Mouse (Mus musculus): ENCODE measurements around the gene Pagr1b.

Pagr1b gene

DNA sequence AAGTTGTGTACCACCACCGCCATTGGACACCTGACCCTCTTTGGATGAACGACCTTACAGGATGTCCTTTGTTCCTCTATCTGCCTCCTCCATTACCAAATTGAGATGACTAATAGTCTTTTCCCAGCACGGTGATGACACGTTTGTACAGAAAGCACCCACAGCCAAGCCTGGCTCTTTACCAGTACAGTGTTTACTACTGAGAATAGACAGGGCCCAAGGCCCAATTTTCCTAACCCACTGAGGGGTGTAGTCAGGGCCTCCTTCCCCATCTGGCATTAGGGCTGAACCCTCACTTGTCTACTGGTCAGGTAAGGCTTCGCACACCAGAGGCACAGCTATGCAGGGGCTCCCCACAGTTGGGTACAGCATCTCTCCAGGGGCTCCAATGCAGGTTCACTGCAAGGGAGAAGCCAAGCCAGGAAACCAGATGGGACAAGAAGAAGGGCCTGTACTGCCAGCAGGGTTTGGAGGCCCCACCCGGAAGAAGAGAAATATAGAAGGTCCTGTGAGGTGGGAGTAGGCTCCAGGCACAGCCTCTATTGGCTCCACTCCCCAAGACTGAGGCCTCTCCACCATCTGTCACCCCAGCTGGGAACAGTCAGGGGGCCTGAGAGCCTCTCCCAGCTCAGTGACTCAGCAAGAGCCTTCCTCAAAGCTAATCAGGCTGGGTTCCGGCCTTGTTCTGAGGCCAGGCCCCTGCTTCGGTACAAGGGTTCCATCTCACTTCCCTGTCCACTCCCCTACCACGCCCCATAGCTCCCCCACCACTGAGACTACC lies 7.9 kb downstream of the Pagr1b start:
- in situ Hi-C loops (cut with MboI; ENCODE audit: low pct_unique_long_range_greater_than_20kb in 1 of 2, low sequenced_read_pairs in 2 of 2, unreplicated experiment in 1 of 2): no loop called here

DNA sequence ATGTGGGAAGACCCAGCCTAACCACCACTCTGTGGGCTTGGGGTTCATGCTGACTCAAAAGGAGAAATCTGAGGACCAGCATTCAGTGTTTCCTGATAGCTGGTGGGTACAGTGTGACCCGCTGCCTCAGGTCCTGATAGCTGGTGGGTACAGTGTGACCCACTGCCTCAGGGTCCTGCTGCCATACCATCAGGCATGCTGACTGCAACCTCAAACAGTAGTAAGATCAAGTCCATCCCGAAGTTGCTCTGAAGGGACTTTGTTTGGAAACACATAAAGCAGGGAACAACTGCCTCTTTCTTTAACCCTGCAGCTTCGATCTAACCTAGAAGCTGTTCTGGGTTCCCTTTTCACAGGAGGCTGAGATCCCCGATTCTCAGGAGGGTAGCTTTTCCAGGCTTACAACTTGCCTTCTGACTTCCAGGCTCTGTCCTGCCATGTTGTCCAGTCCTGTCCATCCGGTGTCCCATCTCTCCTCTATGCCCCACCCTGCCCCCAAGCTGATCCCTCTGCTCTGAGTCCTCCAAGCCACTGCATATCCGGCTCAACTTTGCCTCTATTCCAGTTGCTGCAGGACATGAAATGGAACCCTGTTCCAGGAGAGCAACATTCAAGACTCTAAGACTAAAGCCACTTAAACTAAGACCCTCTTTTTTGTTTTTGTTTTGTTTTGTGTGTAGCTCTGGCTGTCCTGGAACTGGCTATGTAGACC lies 8.8 kb downstream of the Pagr1b start:
- in situ Hi-C loops (cut with MboI; ENCODE audit: low pct_unique_long_range_greater_than_20kb in 1 of 2, low sequenced_read_pairs in 2 of 2, unreplicated experiment in 1 of 2): no loop called here

DNA sequence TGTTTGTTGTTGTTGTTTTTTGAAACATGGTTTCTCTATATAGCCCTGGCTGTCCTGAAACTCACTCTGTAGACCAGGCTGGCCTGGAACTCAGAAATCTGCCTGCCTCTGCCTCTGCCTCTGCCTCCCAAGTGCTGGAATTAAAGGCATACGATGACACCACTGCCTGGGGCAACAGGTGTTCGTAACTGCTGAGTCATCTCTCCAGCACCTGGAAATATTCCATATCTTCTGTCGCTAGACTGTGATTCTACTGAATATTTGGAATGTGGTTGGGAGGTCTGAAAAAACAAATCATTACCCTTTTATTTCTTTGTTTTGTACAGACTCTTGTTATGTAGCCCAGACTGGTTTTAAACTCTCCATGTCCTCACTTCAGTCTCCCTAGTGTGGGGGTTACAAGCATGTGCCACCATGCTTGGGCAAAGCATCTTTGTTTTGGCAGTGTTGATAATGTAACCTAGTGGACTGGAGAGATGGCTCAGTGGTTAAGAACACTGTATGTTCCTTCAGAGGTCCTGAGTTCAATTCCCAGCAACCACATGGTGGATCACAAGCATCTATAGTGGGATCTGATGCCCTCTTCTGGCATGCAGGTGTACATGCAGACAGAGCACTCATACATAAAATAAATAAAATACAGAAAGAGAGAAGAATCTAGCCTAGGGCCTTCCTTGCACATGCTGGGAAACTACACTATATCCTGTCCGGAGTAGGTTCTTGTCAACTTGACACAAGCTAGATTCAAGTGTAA lies 12.0 kb downstream of the Pagr1b start:
- in situ Hi-C loops (cut with MboI; ENCODE audit: low pct_unique_long_range_greater_than_20kb in 1 of 2, low sequenced_read_pairs in 2 of 2, unreplicated experiment in 1 of 2): no loop called here

DNA sequence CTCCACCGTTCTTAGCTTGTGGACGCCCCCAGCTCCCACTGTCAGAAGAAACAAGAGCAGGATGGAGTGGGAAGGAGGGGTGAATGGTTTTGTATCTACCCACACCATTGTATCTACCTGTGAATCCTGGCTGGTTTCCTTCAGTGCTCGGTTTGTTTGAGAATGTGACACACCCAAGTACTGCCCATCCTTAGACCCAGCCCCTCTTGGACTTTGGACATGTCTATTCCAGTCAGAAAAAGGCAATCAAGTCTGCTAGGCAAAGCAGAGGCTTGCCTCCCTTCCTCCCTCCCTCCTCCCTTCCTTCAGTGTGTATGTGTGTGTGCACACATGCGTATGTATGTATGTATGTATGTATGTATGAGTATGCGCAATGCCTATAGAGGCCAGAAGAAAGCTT lies 12.7 kb downstream of the Pagr1b start:
- in situ Hi-C loops (cut with MboI; ENCODE audit: low pct_unique_long_range_greater_than_20kb in 1 of 2, low sequenced_read_pairs in 2 of 2, unreplicated experiment in 1 of 2): no loop called here

DNA sequence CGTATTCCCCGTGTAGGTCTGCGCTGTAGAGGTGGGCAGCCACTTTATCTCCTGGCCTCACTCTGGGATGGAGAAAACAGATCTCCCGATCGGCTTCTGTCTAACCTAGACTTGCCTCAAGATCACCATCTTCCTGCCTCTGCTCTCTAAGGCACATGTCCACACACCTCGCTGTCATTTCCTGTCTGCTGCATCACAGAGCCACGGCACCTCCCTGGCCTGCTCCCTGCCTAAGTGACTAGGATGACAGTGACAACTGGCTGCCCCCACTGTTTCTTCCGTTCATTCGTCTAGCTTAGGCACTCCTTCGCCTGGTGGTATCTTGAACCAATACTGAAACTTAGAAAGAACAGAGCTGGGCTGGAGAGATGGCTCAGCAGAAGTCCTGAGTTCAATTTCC lies 16.7 kb downstream of the Pagr1b start:
- in situ Hi-C loops (cut with MboI; ENCODE audit: low pct_unique_long_range_greater_than_20kb in 1 of 2, low sequenced_read_pairs in 2 of 2, unreplicated experiment in 1 of 2): no loop called here

DNA sequence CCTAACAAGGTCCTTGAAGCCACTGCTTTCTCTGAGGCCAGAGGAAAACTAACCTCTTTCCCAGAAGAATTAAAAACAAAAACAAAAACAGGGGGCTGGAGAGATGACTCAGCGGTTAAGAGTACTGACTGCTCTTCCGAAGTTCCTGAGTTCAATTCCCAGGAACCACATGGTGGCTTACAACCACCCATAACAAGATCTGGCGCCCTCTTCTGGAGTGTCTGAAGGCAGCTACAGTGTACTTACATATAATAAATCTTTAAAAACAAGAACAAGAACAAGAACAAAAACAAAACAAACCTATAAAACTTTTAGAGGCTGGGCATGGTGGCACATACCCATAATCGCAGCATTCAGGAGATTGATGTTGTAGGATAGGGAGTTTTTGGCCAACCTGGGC lies 19.8 kb downstream of the Pagr1b start:
- in situ Hi-C loops (cut with MboI; ENCODE audit: low pct_unique_long_range_greater_than_20kb in 1 of 2, low sequenced_read_pairs in 2 of 2, unreplicated experiment in 1 of 2): no loop called here

DNA sequence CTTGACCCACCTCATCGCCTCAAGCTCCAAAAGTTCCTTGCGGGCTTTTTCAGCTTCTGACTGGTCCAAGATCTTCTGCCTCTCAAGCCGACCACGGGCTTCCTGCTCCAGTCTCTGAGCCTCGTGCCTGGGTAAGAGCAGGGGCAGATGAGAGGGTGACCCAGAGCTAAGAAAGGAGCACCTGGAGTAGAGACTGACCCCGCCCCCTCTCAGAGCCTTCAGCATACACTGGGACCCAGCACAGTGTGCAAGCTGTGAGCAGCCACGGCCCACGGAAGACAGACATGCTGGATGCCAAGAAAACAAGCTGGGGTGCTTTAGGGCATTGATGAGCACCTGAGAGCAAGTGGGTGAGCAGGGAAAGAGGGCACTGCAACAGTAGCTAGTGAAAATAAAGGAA lies 27.5 kb downstream of the Pagr1b start:
- in situ Hi-C loops (cut with MboI; ENCODE audit: low pct_unique_long_range_greater_than_20kb in 1 of 2, low sequenced_read_pairs in 2 of 2, unreplicated experiment in 1 of 2): no loop called here

DNA sequence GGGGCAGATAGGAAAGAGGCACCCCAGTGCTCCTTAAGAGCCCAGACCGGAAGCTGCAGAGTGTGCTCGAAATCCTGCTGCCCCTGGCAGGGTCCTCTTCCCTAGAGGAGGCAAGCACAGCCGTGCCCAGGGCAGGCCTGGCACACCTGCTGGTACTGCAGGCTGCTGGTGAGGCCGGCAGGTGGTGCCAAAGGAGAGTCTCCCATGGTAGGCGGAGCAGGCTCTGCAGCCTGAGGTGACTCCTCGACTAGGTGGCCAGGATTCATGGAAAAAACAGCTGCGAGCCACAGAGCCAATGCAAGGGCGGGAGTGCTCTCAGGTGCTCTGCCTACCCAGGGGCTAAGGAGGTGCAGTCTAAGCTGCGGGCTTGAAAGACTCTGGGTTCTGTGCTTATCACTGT lies 30.0 kb downstream of the Pagr1b start:
- in situ Hi-C loops (cut with MboI; ENCODE audit: low pct_unique_long_range_greater_than_20kb in 1 of 2, low sequenced_read_pairs in 2 of 2, unreplicated experiment in 1 of 2): no loop called here

DNA sequence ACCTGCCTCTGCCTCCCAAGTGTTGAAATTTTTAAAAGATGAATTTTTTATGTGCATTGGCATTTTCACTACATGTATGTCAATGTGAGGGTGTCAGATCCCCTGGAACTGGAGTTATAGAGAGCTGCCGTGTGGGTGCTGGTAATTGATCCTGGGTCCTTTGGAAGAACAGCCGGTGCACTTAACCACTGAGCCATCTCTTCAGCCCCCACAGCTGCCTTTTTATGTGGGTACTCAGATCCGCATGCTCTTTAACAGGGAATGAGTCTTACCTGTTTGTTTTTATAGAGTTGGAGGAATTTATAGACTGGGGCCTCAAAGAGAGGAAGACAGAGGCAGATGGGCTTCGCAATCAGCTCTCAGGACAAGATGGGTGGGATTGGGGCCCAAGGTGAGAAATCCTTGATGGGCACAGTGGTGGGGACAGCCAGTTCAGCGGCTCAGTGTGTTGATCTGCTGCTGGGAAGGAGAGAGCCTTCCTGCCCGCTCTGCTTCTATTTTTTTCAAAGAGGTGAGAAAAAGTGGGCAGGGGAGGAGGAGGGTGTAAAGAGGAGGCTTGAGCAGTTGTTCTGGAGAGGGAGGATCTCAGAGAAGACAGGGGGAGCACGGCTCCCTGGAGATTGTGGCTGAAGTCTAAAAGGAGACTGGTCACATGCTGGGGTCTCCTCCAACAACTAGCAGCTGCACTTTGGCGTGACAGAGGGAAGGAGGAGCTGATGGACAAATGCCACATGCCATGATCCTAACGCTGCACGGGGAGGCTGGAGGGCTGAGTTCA lies 31.4 kb downstream of the Pagr1b start:
- in situ Hi-C loops (cut with MboI; ENCODE audit: low pct_unique_long_range_greater_than_20kb in 1 of 2, low sequenced_read_pairs in 2 of 2, unreplicated experiment in 1 of 2): no loop called here

DNA sequence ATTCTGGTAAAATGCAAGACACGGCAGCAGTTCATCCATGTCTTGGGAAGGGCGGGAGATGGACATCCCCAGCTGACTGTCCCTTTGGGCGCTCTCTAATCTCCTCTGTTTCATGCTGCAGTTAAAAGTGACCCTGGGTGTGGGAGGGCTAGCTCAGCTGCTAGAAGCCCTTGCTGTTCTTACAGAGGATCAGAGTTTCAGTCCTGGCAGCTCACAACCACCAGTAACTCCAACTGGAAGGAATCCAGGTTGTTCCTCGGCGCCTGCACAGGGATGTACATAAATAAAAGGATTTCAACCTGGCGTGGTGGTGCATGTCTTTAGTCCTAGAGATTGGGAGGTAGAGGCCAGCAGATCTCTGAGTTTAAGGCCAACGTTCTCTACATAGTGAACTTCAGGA lies 33.2 kb downstream of the Pagr1b start:
- in situ Hi-C loops (cut with MboI; ENCODE audit: low pct_unique_long_range_greater_than_20kb in 1 of 2, low sequenced_read_pairs in 2 of 2, unreplicated experiment in 1 of 2): no loop called here

DNA sequence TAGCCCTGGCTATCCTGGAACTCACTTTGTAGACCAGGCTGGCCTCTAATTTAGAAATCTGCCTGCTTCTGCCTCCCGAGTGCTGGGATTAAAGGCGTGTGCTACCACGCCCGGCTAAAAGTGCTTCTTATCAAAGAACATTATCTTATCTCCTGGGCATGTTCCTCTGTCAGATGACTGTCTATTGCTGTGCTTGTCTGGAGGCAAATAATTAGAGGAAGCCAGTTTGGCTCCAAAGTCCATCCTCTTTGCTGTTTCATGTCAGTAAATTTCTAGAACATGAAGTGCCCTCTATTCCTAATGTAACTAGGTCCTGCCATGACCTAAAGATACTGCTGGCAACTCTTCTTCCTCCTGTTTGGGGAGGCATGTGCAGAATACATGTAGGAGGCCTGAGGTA lies 34.2 kb downstream of the Pagr1b start:
- in situ Hi-C loops (cut with MboI; ENCODE audit: low pct_unique_long_range_greater_than_20kb in 1 of 2, low sequenced_read_pairs in 2 of 2, unreplicated experiment in 1 of 2): no loop called here

DNA sequence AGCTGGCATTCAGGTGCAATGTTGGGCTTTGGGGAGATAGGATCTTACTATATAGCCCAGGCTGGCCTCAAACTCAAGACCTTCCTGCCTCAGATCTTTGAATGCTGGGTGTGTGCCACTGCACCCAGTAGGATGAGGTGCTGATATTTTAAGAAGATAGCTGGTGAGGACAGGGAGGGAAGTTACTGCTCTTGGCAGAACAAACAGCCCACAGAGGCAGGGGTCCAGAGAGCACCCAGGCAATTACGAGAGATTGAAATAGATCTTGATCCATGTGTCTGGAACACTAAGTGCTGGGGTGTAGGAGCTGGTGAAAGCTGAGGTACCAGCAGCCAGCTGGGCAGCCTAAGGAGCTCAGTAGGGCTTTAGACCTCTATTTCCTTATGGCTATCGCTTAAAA lies 34.7 kb downstream of the Pagr1b start:
- in situ Hi-C loops (cut with MboI; ENCODE audit: low pct_unique_long_range_greater_than_20kb in 1 of 2, low sequenced_read_pairs in 2 of 2, unreplicated experiment in 1 of 2): no loop called here

DNA sequence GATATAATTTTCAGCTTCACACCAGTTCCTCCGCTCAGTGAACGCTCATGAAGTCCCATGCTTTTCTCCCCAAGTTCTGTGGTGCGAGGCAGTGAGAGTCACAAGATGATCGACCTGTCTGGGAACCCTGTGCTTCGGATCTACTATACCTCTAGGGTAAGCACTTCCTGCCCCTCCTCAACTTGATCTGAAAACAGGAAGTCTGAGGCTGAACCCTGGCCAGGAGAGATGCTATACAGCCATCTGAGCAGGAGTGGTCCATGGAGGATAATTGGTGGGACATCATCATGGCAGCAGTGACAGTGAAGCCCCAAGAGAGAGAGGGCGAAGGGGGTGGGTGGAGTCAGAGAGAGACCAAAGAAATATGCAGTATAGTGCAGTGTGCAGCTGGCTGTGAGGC lies 37.4 kb downstream of the Pagr1b start:
- in situ Hi-C loops (cut with MboI; ENCODE audit: low pct_unique_long_range_greater_than_20kb in 1 of 2, low sequenced_read_pairs in 2 of 2, unreplicated experiment in 1 of 2): no loop called here

DNA sequence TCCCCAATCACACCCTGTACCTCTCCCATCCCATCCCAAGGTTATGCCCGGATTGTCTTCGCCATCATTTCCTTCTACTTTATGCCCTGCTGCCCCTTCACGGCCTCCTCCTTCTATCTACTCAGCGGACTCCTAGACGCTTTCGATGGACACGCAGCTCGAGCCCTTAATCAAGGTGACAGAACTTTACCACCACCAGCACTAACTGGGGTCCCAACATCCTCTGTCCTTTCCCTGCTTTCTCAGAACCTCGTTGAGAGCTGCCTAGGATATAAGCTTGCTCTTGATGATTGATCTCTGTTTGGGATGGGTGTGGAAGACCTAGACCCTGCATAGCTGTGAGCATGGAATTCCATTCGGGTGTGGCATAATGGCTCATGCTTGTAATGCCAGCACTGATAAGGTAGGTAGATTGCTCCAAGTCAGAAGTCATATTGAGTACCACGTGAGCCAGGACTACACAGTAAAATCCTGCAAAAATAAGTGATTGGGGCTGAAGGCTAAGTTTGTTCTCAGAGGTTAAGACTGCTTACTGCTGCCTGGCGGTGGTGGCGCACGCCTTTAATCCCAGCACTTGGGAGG lies 39.3 kb downstream of the Pagr1b start:
- in situ Hi-C loops (cut with MboI; ENCODE audit: low pct_unique_long_range_greater_than_20kb in 1 of 2, low sequenced_read_pairs in 2 of 2, unreplicated experiment in 1 of 2): no loop called here

DNA sequence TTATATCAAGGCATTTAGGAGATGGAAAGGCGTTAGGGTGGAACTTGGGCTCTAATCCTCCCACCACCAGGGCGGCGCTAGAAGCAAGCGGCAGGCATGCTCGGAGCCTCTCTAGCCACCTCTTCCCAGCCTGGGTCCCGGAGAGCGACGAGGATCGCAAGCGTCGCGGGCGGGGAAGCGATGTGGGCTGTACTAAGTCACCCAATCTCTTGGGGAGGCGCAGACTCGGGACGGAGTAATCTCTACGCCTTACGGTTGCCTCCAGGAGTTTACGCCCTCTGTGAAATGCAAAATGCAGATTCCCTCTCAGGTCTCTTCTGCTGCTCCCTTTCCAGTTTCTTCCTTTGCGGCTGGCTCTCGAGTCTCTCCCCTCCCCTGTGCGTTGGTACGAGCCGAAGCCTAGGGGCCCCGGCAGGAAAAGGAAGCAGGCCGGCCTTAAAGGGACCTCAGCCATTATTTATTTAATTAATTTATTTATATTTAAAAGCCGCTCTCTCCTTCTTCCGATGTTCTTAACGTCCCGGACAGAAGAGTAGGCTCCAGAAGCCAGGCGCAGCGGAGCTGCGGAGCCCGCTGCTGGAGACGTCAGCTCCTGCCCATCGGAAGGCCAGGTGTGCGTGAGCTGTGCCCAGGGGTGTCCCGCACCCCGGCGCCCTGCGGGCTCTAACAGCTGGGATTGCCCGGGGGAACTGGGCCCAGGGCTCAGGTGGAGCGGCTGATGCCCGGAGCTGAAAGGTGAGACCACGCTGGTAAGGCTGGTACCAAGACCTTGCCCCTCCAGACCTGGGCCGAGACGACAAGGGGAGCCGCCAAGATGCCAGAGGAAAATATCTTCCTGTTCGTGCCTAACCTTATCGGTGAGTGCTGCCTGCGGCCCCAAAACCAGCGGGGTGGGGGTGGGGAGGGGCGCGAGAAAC lies 40.1 kb downstream of the Pagr1b start, which contains the start of gene Cdiptos:
Cdiptos (minus strand) TSS at position 149 of the 917 bp plus-strand sequence.
- in situ Hi-C loops (cut with MboI; ENCODE audit: low pct_unique_long_range_greater_than_20kb in 1 of 2, low sequenced_read_pairs in 2 of 2, unreplicated experiment in 1 of 2): no loop called here

DNA sequence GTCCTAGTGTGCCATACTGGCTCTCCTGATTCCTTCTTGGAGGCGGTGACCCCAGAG lies 40.6 kb downstream of the Pagr1b start, which contains the start of gene Cdipt:
Cdipt (plus strand) TSS at position 22 of the 57 bp plus-strand sequence.
- in situ Hi-C loops (cut with MboI; ENCODE audit: low pct_unique_long_range_greater_than_20kb in 1 of 2, low sequenced_read_pairs in 2 of 2, unreplicated experiment in 1 of 2): no loop called here

DNA sequence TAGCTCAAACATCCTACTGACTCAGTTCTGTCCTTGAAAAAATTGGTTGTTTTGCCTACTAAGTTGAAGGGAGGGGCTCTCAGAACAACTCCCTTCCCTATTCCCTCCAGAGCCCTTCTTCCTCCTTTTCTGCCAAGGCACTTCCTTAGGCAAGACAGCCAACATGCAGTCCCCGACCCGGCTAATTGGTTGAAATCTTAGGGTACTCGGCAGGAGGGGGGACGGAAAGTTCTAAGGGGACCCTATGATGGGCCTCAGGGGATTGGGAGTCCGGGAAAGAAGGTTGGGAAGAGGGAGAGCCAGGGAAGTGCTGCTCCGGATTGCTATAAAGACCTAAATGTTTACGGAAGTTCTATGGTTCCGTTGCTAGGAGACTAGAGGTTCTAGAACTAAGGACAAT lies 40.8 kb downstream of the Pagr1b start:
- in situ Hi-C loops (cut with MboI; ENCODE audit: low pct_unique_long_range_greater_than_20kb in 1 of 2, low sequenced_read_pairs in 2 of 2, unreplicated experiment in 1 of 2): no loop called here

DNA sequence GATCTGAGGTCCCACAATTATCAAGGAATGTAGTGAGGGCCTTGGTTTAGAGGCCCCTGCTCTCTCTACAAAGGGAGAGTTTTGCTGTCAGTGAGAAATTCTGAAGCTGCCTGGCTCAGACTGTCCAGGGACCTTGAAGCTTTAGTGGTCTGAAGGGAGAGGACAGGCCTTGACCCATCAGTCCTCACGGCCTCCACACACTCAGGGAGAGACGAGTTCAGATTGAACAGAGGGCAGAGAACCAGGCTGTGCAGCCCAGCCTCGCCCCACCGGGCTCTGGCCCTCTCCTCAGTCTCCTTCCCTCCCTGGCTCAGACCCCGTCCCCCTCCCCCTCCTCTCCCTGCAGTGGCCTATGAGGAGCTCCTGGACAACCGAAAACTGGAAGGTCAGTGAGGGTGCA lies 48.9 kb downstream of the Pagr1b start:
- in situ Hi-C loops (cut with MboI; ENCODE audit: low pct_unique_long_range_greater_than_20kb in 1 of 2, low sequenced_read_pairs in 2 of 2, unreplicated experiment in 1 of 2): loop anchor here in 1 of 2 experiments (25.0 kb wide), 1 partner anchor 130 kb away; the partner anchor contains the start of genes 4930451I11Rik and Doc2a

Measured in mouse embryonic stem cell (cell line).